Mouse (Mus musculus): Measurements from ENCODE around the gene Dgki. TPM values are rescaled to one million over a fixed set of nuclear protein-coding genes. Genes with fewer than 3 reads are reported as not detected.

Dgki gene
- total and polyA plus RNA-seq, 3 experiments = not detected

- Histone ChIP-seq H3K79me2 (ENCODE audit: control insufficient read depth, insufficient read depth, low read length, poor library complexity) (no peaks in the 10 kb centered on the region), H3K4me3 (ENCODE audit: control insufficient read depth in 1 of 2, insufficient read depth in 1 of 2, low read depth in 2 of 2, low read length in 2 of 2) (no peak overlapping the region), H3K4me1 (ENCODE audit: control insufficient read depth in 1 of 2, insufficient read depth in 2 of 2, low read length in 2 of 2) (no peaks in the 10 kb centered on the region), H3K27ac (ENCODE audit: control insufficient read depth, low read depth, low read length) (no peak overlapping the region), H3K36me3 (ENCODE audit: control insufficient read depth in 1 of 2, insufficient read depth in 2 of 2, low read length in 2 of 2) (no peaks in the 10 kb centered on the region), H3K9ac (ENCODE audit: control insufficient read depth, low read depth, low read length, poor library complexity, severe bottlenecking) (no peak overlapping the region), H3K9me3 (replicated peaks; ENCODE audit: insufficient read depth, low read length) (no peaks in the 10 kb centered on the region), H3K27me3 (ENCODE audit: control insufficient read depth in 1 of 2, insufficient read depth in 2 of 2, low read length in 2 of 2) (no peaks in the 10 kb centered on the region)
- TF ChIP-seq POLR2AphosphoS5 (IDR thresholded peaks at IDR 0.05; ENCODE audit: borderline replicate concordance, low read depth, low read length) (no peak), NRF1 (IDR thresholded peaks at IDR 0.05; ENCODE audit: insufficient read depth, low read depth, low read length, poor library complexity, severe bottlenecking) (no peak), MYB (IDR thresholded peaks at IDR 0.05; ENCODE audit: low read depth, low read length) (no peak), JUND (IDR thresholded peaks at IDR 0.05; ENCODE audit: low read depth, low read length) (no peak), CHD2 (IDR thresholded peaks at IDR 0.05; ENCODE audit: low read length) (no peak), HCFC1 (IDR thresholded peaks at IDR 0.05; ENCODE audit: low read depth, low read length) (no peak), POLR2A (IDR thresholded peaks at IDR 0.05; ENCODE audit: control insufficient read depth in 1 of 2, insufficient read depth in 1 of 2, low read depth in 1 of 2, low read length in 2 of 2, poor library complexity in 1 of 2) (no peak), SMC3 (IDR thresholded peaks at IDR 0.05; ENCODE audit: low read depth, low read length) (no peak), RAD21 (IDR thresholded peaks at IDR 0.05; ENCODE audit: low read depth, low read length) (no peak), EP300 (IDR thresholded peaks at IDR 0.05; ENCODE audit: low read depth in 1 of 2, low read length in 2 of 2) (no peak)
- no peak for DNase-seq (ENCODE audit: low read depth, low spot score)
These were observed 441.5 kb downstream of the Dgki start for GRCm38 (mm10) chr6:36858258-36859041.

- no peaks in the 10 kb centered on the region for H3K4me1 ChIP-seq (ENCODE audit: control insufficient read depth in 1 of 2, insufficient read depth in 2 of 2, low read length in 2 of 2)
- no peak for TF ChIP-seq CHD1 (IDR thresholded peaks at IDR 0.05; ENCODE audit: low read depth, low read length)
- TF ChIP-seq POLR2AphosphoS5 (IDR thresholded peaks at IDR 0.05; ENCODE audit: borderline replicate concordance, low read depth, low read length) = no peak
- TF ChIP-seq USF2 (IDR thresholded peaks at IDR 0.05; ENCODE audit: borderline replicate concordance in 1 of 2, insufficient read depth in 1 of 2, low read depth in 1 of 2, low read length in 2 of 2) = no peak
- no peak for TF ChIP-seq ELF1 (IDR thresholded peaks at IDR 0.05; ENCODE audit: low read depth, low read length)
- no peak for TF ChIP-seq KAT2A (conservative IDR thresholded peaks at IDR 0.05; ENCODE audit: low read depth, low read length)
- no peak for TF ChIP-seq BHLHE40 (IDR thresholded peaks at IDR 0.05; ENCODE audit: borderline replicate concordance, low read depth, low read length)
- TF ChIP-seq POLR2AphosphoS2 (IDR thresholded peaks at IDR 0.05; ENCODE audit: low read length) = no peak
- TF ChIP-seq GATA1 (IDR thresholded peaks at IDR 0.05; ENCODE audit: low read depth, low read length) = no peak
- no peak for TF ChIP-seq MEF2A (IDR thresholded peaks at IDR 0.05; ENCODE audit: extremely low read depth, insufficient replicate concordance, low read depth, low read length, poor library complexity, severe bottlenecking)
- no peak for TF ChIP-seq SIN3A (IDR thresholded peaks at IDR 0.05; ENCODE audit: low read length)
- no peak for TF ChIP-seq JUND (IDR thresholded peaks at IDR 0.05; ENCODE audit: low read depth, low read length)
- no peak for TF ChIP-seq MAZ (IDR thresholded peaks at IDR 0.05; ENCODE audit: low read depth, low read length)
- TF ChIP-seq TAL1 (IDR thresholded peaks at IDR 0.05; ENCODE audit: low read length) = no peak
- no peak for TF ChIP-seq USF1 (IDR thresholded peaks at IDR 0.05; ENCODE audit: low read depth, low read length)
- TF ChIP-seq ZC3H11A (IDR thresholded peaks at IDR 0.05; ENCODE audit: low read depth, low read length) = no peak
- no peak overlapping the region for H3K27ac ChIP-seq (ENCODE audit: control insufficient read depth, low read depth, low read length)
- no peaks in the 10 kb centered on the region for H3K27me3 ChIP-seq (ENCODE audit: control insufficient read depth in 1 of 2, insufficient read depth in 2 of 2, low read length in 2 of 2)
- no peaks in the 10 kb centered on the region for H3K36me3 ChIP-seq (ENCODE audit: control insufficient read depth in 1 of 2, insufficient read depth in 2 of 2, low read length in 2 of 2)
- DNase-seq (ENCODE audit: low read depth, low spot score) = no peak
- no peaks in the 10 kb centered on the region for H3K9me3 ChIP-seq (replicated peaks; ENCODE audit: insufficient read depth, low read length)
- no peak overlapping the region for H3K4me3 ChIP-seq (ENCODE audit: control insufficient read depth in 1 of 2, insufficient read depth in 1 of 2, low read depth in 2 of 2, low read length in 2 of 2)
- no peak overlapping the region for H3K9ac ChIP-seq (ENCODE audit: control insufficient read depth, low read depth, low read length, poor library complexity, severe bottlenecking)
- no peaks in the 10 kb centered on the region for H3K79me2 ChIP-seq (ENCODE audit: control insufficient read depth, insufficient read depth, low read length, poor library complexity)
These were observed 442.2 kb downstream of the Dgki start for GRCm38 (mm10) chr6:36857627-36858257.
